Mouse (Mus musculus): ENCODE data around the gene Cdk15. TPM values are rescaled to one million over a fixed set of nuclear protein-coding genes. Genes with fewer than 3 reads are reported as not detected.

Gene Cdk15
- polyA plus RNA-seq, 1 experiment from 2014 or later, result 0.32 TPM

DNA sequence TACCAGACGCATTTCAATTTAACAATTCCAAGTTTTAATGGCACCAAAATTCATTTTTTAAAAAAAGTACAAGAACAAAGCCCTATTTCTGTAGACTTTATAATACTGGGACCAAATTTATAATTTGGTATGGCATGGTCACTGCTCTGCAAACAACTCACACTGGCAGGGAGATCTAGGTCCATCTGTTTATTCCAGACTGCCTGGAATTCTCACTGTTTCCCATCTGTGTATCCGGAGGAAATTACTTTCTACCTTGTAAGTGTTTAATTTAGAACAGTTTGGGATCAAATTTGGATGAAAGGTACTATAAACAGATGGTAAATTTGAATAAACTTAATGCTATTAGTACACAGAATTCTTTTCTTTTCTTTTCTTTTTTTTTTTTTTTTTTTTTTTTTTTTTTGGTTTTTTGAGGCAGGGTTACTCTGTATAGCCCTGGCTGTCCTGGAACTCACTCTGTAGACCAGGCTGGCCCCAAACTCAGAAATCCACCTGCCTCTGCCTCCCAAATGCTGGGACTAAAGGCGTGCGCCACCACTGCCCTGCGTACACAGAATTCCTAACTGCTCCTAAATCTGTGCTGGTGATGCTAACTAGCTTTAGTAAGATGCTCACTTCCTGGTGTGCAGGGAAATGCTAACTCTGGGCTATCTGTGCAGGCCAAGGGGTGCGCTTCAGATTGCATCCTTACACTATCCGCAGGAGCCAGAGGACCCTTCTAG is 34.4 kb upstream of the Cdk15 start:
- no peaks in the 10 kb centered on the region for H3K27me3 ChIP-seq (replicated peaks; ENCODE audit: control insufficient read depth, insufficient read depth, low read length)
- 84% methylated on average over 7 of the region's 7 CpGs for WGBS
- ATAC-seq (replicated peaks; ENCODE audit: low FRiP score, low TSS enrichment, low read depth), result no peak

GRCm38 (mm10) chr1:59228552-59228951 is 28.2 kb upstream of the Cdk15 start:
- Histone ChIP-seq H3K4me2 (ENCODE audit: low read length) (no peak overlapping the region), H3K27me3 (replicated peaks; ENCODE audit: control insufficient read depth, insufficient read depth, low read length) (no peaks in the 10 kb centered on the region), H3K4me1 (replicated peaks; ENCODE audit: control insufficient read depth, insufficient read depth, low read length) (0 out of 2 replicates have a peak, but pooled peaks cover 3% of the 10 kb centered on the region), H3K36me3 (ENCODE audit: control insufficient read depth, insufficient read depth, low read length) (no peaks in the 10 kb centered on the region), H3K4me3 (ENCODE audit: low read depth, low read length) (no peak overlapping the region), H3K9ac (ENCODE audit: low read length) (no peak overlapping the region), H3K27ac (ENCODE audit: low read depth) (no peak overlapping the region), H3K9me3 (ENCODE audit: control insufficient read depth, low read length) (no peaks in the 10 kb centered on the region)
- DNase-seq (ENCODE audit: low spot score) (no peak), ATAC-seq (replicated peaks; ENCODE audit: low FRiP score, low TSS enrichment, low read depth) (no peak)
- 76% methylated on average over 7 of the region's 7 CpGs for WGBS

More for the DNA sequence above, 34.4 kb upstream of the Cdk15 start:
- Histone ChIP-seq H3K36me3 (ENCODE audit: control insufficient read depth, insufficient read depth, low read length) (no peaks in the 10 kb centered on the region), H3K27ac (ENCODE audit: low read depth) (no peak overlapping the region), H3K9me3 (ENCODE audit: control insufficient read depth, low read length) (no peaks in the 10 kb centered on the region), H3K9ac (ENCODE audit: low read length) (no peak overlapping the region), H3K4me1 (replicated peaks; ENCODE audit: control insufficient read depth, insufficient read depth, low read length) (no peaks in the 10 kb centered on the region), H3K4me2 (ENCODE audit: low read length) (no peak overlapping the region), H3K4me3 (ENCODE audit: low read depth, low read length) (no peak overlapping the region)
- no peak for DNase-seq (ENCODE audit: low spot score)

DNA sequence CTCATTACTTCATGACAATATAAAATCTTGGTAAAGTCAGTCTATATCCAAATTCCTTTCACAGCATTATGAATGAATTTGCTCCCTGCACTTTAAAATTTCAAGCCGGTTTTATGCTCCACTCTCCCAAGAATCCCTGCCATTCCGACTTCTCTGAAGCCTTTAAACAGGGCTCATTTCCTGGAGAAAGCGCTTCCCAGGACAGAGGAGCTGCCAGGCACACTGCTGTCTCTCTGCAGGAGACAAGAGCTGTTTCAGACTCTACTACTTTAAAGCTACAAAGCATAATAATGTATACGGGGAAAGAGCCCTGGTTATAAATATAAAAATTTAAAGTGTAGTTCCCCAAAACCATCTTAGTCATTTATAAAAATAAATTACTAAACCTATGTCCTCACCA is 27.5 kb upstream of the Cdk15 start:
- no peak overlapping the region for H3K9ac ChIP-seq (ENCODE audit: low read length)
- no peaks in the 10 kb centered on the region for H3K36me3 ChIP-seq (ENCODE audit: control insufficient read depth, insufficient read depth, low read length)
- H3K4me2 ChIP-seq (ENCODE audit: low read length), result no peak overlapping the region
- H3K27ac ChIP-seq (ENCODE audit: low read depth), result no peak overlapping the region
- H3K4me1 ChIP-seq (replicated peaks; ENCODE audit: control insufficient read depth, insufficient read depth, low read length), result 0 out of 2 replicates have a peak, but pooled peaks cover 3% of the 10 kb centered on the region
- no peak for DNase-seq (ENCODE audit: low spot score)
- H3K27me3 ChIP-seq (replicated peaks; ENCODE audit: control insufficient read depth, insufficient read depth, low read length), result no peaks in the 10 kb centered on the region
- WGBS, result 33% methylated on average over 4 of the region's 4 CpGs
- no peaks in the 10 kb centered on the region for H3K9me3 ChIP-seq (ENCODE audit: control insufficient read depth, low read length)
- no peak for ATAC-seq (replicated peaks; ENCODE audit: low FRiP score, low TSS enrichment, low read depth)
- no peak overlapping the region for H3K4me3 ChIP-seq (ENCODE audit: low read depth, low read length)

GRCm38 (mm10) chr1:59236856-59237441 is 19.8 kb upstream of the Cdk15 start, which contains the start of gene Als2:
TSS of gene Als2 (minus strand) at chr1:59237231.
- Histone ChIP-seq H3K27me3 (replicated peaks; ENCODE audit: control insufficient read depth, insufficient read depth, low read length) (no peaks in the 10 kb centered on the region), H3K4me1 (replicated peaks; ENCODE audit: control insufficient read depth, insufficient read depth, low read length) (0 out of 2 replicates have a peak, but pooled peaks cover 3% of the 10 kb centered on the region), H3K4me3 (ENCODE audit: low read depth, low read length) (peak within 1 kb of the TSS; percentile 83), H3K9ac (ENCODE audit: low read length) (peak within 1 kb of the TSS; percentile 76), H3K36me3 (ENCODE audit: control insufficient read depth, insufficient read depth, low read length) (no peaks in the 10 kb centered on the region), H3K4me2 (ENCODE audit: low read length) (peak within 1 kb of the TSS; percentile 50), H3K9me3 (ENCODE audit: control insufficient read depth, low read length) (no peaks in the 10 kb centered on the region), H3K27ac (ENCODE audit: low read depth) (peak within 1 kb of the TSS; percentile 29; the same call in 1 of the 2 replicates)
- ATAC-seq (replicated peaks; ENCODE audit: low FRiP score, low TSS enrichment, low read depth), result peak; percentile 98
- DNase-seq (ENCODE audit: low spot score), result peak; percentile 100
- under 1% methylated on average over 56 of the region's 58 CpGs for WGBS

DNA sequence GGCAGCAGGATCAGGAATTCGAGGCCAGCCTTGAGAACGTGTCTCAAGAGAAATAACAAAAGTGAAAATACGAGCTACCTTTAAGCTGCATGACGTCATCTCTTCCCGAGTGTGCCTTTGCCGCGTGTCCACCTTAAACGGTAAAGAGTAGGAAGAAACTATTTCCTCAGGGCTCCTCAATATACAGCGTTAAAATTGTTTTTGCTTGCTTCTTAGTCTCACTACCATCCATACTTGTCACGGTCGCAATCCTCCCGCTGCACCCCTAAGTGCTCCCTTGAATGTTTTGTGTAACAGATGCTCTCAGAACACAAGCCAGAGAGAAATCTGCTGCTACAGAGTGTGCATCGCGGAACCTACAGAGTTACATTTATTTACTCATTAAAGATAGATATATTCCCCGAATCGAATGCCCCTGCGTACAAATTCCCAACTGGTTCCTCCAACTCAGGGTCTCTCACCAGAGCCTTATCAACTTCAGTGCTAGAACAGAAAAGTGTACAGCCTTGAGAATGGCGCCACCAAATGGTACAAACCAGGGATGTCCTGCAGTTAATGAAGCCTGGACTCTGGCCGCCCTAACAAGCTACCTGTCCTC is 19.0 kb upstream of the Cdk15 start:
- DNase-seq (ENCODE audit: low spot score), result peak; percentile 79
- no peaks in the 10 kb centered on the region for H3K27me3 ChIP-seq (replicated peaks; ENCODE audit: control insufficient read depth, insufficient read depth, low read length)
- peak overlapping the region; percentile 76 for H3K9ac ChIP-seq (ENCODE audit: low read length)
- peak overlapping the region; percentile 29; the same call in 1 of the 2 replicates for H3K27ac ChIP-seq (ENCODE audit: low read depth)
- H3K4me1 ChIP-seq (replicated peaks; ENCODE audit: control insufficient read depth, insufficient read depth, low read length), result 0 out of 2 replicates have a peak, but pooled peaks cover 3% of the 10 kb centered on the region
- peak overlapping the region; percentile 50 for H3K4me2 ChIP-seq (ENCODE audit: low read length)
- no peaks in the 10 kb centered on the region for H3K36me3 ChIP-seq (ENCODE audit: control insufficient read depth, insufficient read depth, low read length)
- under 1% methylated on average over 19 of the region's 19 CpGs for WGBS
- H3K9me3 ChIP-seq (ENCODE audit: control insufficient read depth, low read length), result no peaks in the 10 kb centered on the region
- peak overlapping the region; percentile 83 for H3K4me3 ChIP-seq (ENCODE audit: low read depth, low read length)
- ATAC-seq (replicated peaks; ENCODE audit: low FRiP score, low TSS enrichment, low read depth), result peak; percentile 45

GRCm38 (mm10) chr1:59243770-59244169 is 12.9 kb upstream of the Cdk15 start:
- ATAC-seq (replicated peaks; ENCODE audit: low FRiP score, low TSS enrichment, low read depth), result no peak

GRCm38 (mm10) chr1:59247602-59248001 is 9.1 kb upstream of the Cdk15 start:
- Histone ChIP-seq H3K27ac (ENCODE audit: low read depth) (no peak overlapping the region), H3K36me3 (ENCODE audit: control insufficient read depth, insufficient read depth, low read length) (no peaks in the 10 kb centered on the region), H3K9ac (ENCODE audit: low read length) (no peak overlapping the region), H3K4me1 (replicated peaks; ENCODE audit: control insufficient read depth, insufficient read depth, low read length) (no peaks in the 10 kb centered on the region), H3K4me2 (ENCODE audit: low read length) (no peak overlapping the region), H3K9me3 (ENCODE audit: control insufficient read depth, low read length) (no peaks in the 10 kb centered on the region), H3K27me3 (replicated peaks; ENCODE audit: control insufficient read depth, insufficient read depth, low read length) (no peaks in the 10 kb centered on the region), H3K4me3 (ENCODE audit: low read depth, low read length) (no peak overlapping the region)
- DNase-seq (ENCODE audit: low spot score), result peak; percentile 69
- no peak for ATAC-seq (replicated peaks; ENCODE audit: low FRiP score, low TSS enrichment, low read depth)
- 5% methylated on average over 9 of the region's 9 CpGs for WGBS

More at GRCm38 (mm10) chr1:59243770-59244169, 12.9 kb upstream of the Cdk15 start:
- Histone ChIP-seq H3K4me2 (ENCODE audit: low read length) (no peak overlapping the region), H3K4me1 (replicated peaks; ENCODE audit: control insufficient read depth, insufficient read depth, low read length) (no peaks in the 10 kb centered on the region), H3K9ac (ENCODE audit: low read length) (no peak overlapping the region), H3K27me3 (replicated peaks; ENCODE audit: control insufficient read depth, insufficient read depth, low read length) (no peaks in the 10 kb centered on the region), H3K4me3 (ENCODE audit: low read depth, low read length) (no peak overlapping the region), H3K36me3 (ENCODE audit: control insufficient read depth, insufficient read depth, low read length) (no peaks in the 10 kb centered on the region), H3K27ac (ENCODE audit: low read depth) (no peak overlapping the region), H3K9me3 (ENCODE audit: control insufficient read depth, low read length) (no peaks in the 10 kb centered on the region)
- WGBS, result 67% methylated on average over 2 of the region's 2 CpGs
- DNase-seq (ENCODE audit: low spot score), result no peak

GRCm38 (mm10) chr1:59252762-59253161 is 3.9 kb upstream of the Cdk15 start:
- H3K27me3 ChIP-seq (replicated peaks; ENCODE audit: control insufficient read depth, insufficient read depth, low read length), result no peaks in the 10 kb centered on the region
- peak overlapping the region; percentile 53 for H3K4me2 ChIP-seq (ENCODE audit: low read length)
- WGBS, result 8% methylated on average over 7 of the region's 7 CpGs
- no peaks in the 10 kb centered on the region for H3K36me3 ChIP-seq (ENCODE audit: control insufficient read depth, insufficient read depth, low read length)
- peaks cover 11% of the 10 kb centered on the region for H3K4me1 ChIP-seq (replicated peaks; ENCODE audit: control insufficient read depth, insufficient read depth, low read length)
- DNase-seq (ENCODE audit: low spot score), result peak; percentile 71
- no peaks in the 10 kb centered on the region for H3K9me3 ChIP-seq (ENCODE audit: control insufficient read depth, low read length)
- H3K9ac ChIP-seq (ENCODE audit: low read length), result no peak overlapping the region
- H3K27ac ChIP-seq (ENCODE audit: low read depth), result no peak overlapping the region
- peak overlapping the region; percentile 11; the same call in 1 of the 2 replicates for H3K4me3 ChIP-seq (ENCODE audit: low read depth, low read length)
- ATAC-seq (replicated peaks; ENCODE audit: low FRiP score, low TSS enrichment, low read depth), result no peak

Data from intestine, embryonic 14.5 days (tissue).